Mouse (Mus musculus) cerebellum, adult 2 months (tissue): ENCODE measurements around the gene 5730596B20Rik.

ENCODE experiments used
- CTCF ChIP-seq: fragments of 200-500 bp; IDR thresholded peaks from 2 replicates; pipeline ENCODE4 v1.5.1; 2011; ENCODE audit warnings: low read depth, mild to moderate bottlenecking, control low read depth, low read length, moderate library complexity, borderline replicate concordance; ENCODE audit not compliant: insufficient read depth
- POLR2A ChIP-seq: fragments of 200-500 bp; IDR thresholded peaks from 2 replicates; pipeline ENCODE4 v1.6.1; 2011; ENCODE audit warnings: low read length, control low read depth, borderline replicate concordance; ENCODE audit not compliant: insufficient read depth

- TF ChIP-seq POLR2A (no peak), CTCF (no peak)
These were observed 46.9 kb downstream of the 5730596B20Rik start for GRCm38 (mm10) chr6:52223939-52224760.
